Mouse (Mus musculus) MEL (cell line): ENCODE results near the gene Pcnt. TPM values are rescaled to one million over a fixed set of nuclear protein-coding genes. Genes with fewer than 3 reads are reported as not detected.

ENCODE experiments used
- DNase-seq: peaks from one replicate; pipeline ENCODE4 v3.0.0; 2011; ENCODE audit warnings: low read depth, low spot score
- H3K27ac ChIP-seq: 2 replicates; pipeline ENCODE4 v1.5.1; 2012; ENCODE audit warnings: low read depth, mild to moderate bottlenecking, control low read depth, low read length, moderate library complexity; ENCODE audit not compliant: control insufficient read depth
- H3K27me3 ChIP-seq, 2 experiments: fragments of 150-350 bp in 1 of 2; sonication (generic) in 1 of 2; 2 replicates each; pipeline ENCODE4 v1.6.1; 2012; ENCODE audit warnings: low read length in 2 of 2, mild to moderate bottlenecking in 2 of 2, improper control_type of control experiment in 1 of 2, moderate library complexity in 1 of 2; ENCODE audit not compliant: insufficient read depth in 2 of 2, control insufficient read depth in 1 of 2
- H3K36me3 ChIP-seq, 2 experiments: 2 replicates each; pipeline ENCODE4 v1.6.1; 2012 to 2014; ENCODE audit warnings: low read length in 2 of 2, improper control_type of control experiment in 1 of 2, inconsistent platforms in 1 of 2, mild to moderate bottlenecking in 1 of 2; ENCODE audit not compliant: insufficient read depth in 2 of 2, control insufficient read depth in 1 of 2
- H3K4me1 ChIP-seq, 2 experiments: fragments of 150-350 bp in 1 of 2; sonication (generic) in 1 of 2; 2 replicates each; pipeline ENCODE4 v1.6.1; 2012; ENCODE audit warnings: low read length in 2 of 2, improper control_type of control experiment in 1 of 2, mild to moderate bottlenecking in 1 of 2; ENCODE audit not compliant: insufficient read depth in 2 of 2, control insufficient read depth in 1 of 2
- H3K4me3 ChIP-seq, 2 experiments: fragments of 150-350 bp in 1 of 2; sonication (generic) in 1 of 2; 2 replicates each; pipeline ENCODE4 v1.5.1; 2012; ENCODE audit warnings: low read depth in 2 of 2, low read length in 2 of 2, mild to moderate bottlenecking in 2 of 2, moderate library complexity in 2 of 2, control low read depth in 1 of 2, improper control_type of control experiment in 1 of 2; ENCODE audit not compliant: control insufficient read depth in 1 of 2, insufficient read depth in 1 of 2
- H3K79me2 ChIP-seq: 2 replicates; pipeline ENCODE4 v1.6.1; 2012; ENCODE audit warnings: mild to moderate bottlenecking, low read length, moderate library complexity; ENCODE audit not compliant: control insufficient read depth, poor library complexity, insufficient read depth
- H3K9ac ChIP-seq: 2 replicates; pipeline ENCODE4 v1.6.1; 2012; ENCODE audit warnings: low read depth, mild to moderate bottlenecking, control low read depth, low read length, moderate library complexity; ENCODE audit not compliant: control insufficient read depth, poor library complexity, severe bottlenecking
- H3K9me3 ChIP-seq: fragments of 150-350 bp; sonication (generic); replicated peaks from 2 replicates; pipeline ENCODE4 v1.6.1; 2012; ENCODE audit warnings: mild to moderate bottlenecking, low read length, improper control_type of control experiment, moderate library complexity; ENCODE audit not compliant: insufficient read depth
- BHLHE40 ChIP-seq: IDR thresholded peaks from 2 replicates; pipeline ENCODE4 v1.6.1; 2012; ENCODE audit warnings: low read depth, mild to moderate bottlenecking, inconsistent platforms, low read length, improper control_type of control experiment, borderline replicate concordance
- CHD1 ChIP-seq: IDR thresholded peaks from 2 replicates; pipeline ENCODE4 v1.6.1; 2012; ENCODE audit warnings: low read depth, mild to moderate bottlenecking, inconsistent platforms, low read length, improper control_type of control experiment
- E2F4 ChIP-seq: IDR thresholded peaks from 2 replicates; pipeline ENCODE4 v1.6.1; 2011; ENCODE audit warnings: low read depth, low read length, improper control_type of control experiment, borderline replicate concordance
- EP300 ChIP-seq, 2 experiments: IDR thresholded peaks; 2 replicates each; pipeline ENCODE4 v1.6.1; 2011; ENCODE audit warnings: improper control_type of control experiment in 2 of 2, low read length in 2 of 2, low read depth in 1 of 2, mild to moderate bottlenecking in 1 of 2
- GABPA ChIP-seq: IDR thresholded peaks from 2 replicates; pipeline ENCODE4 v1.6.1; 2012; ENCODE audit warnings: low read depth, mild to moderate bottlenecking, inconsistent platforms, low read length, improper control_type of control experiment, moderate library complexity
- GATA1 ChIP-seq: IDR thresholded peaks from 2 replicates; pipeline ENCODE4 v1.6.1; 2011; ENCODE audit warnings: low read depth, low read length, improper control_type of control experiment
- HCFC1 ChIP-seq: IDR thresholded peaks from 2 replicates; pipeline ENCODE4 v1.6.1; 2012; ENCODE audit warnings: low read depth, mild to moderate bottlenecking, inconsistent platforms, low read length, improper control_type of control experiment, moderate library complexity
- MAFK ChIP-seq: IDR thresholded peaks from 2 replicates; pipeline ENCODE4 v1.6.1; 2011; ENCODE audit warnings: low read depth, mild to moderate bottlenecking, low read length, improper control_type of control experiment, borderline replicate concordance
- MAZ ChIP-seq: IDR thresholded peaks from 2 replicates; pipeline ENCODE4 v1.6.1; 2012; ENCODE audit warnings: low read depth, mild to moderate bottlenecking, inconsistent platforms, low read length, improper control_type of control experiment
- MYB ChIP-seq: IDR thresholded peaks from 2 replicates; pipeline ENCODE4 v1.6.1; 2011; ENCODE audit warnings: mild to moderate bottlenecking, low read depth, low read length, improper control_type of control experiment
- NELFE ChIP-seq: IDR thresholded peaks from 2 replicates; pipeline ENCODE4 v1.6.1; 2011; ENCODE audit warnings: low read depth, low read length, improper control_type of control experiment
- POLR2AphosphoS2 ChIP-seq: IDR thresholded peaks from 2 replicates; pipeline ENCODE4 v1.6.1; 2011; ENCODE audit warnings: low read length, improper control_type of control experiment
- RAD21 ChIP-seq: IDR thresholded peaks from 2 replicates; pipeline ENCODE4 v1.6.1; 2011; ENCODE audit warnings: mild to moderate bottlenecking, low read depth, low read length, improper control_type of control experiment
- SIN3A ChIP-seq: IDR thresholded peaks from 2 replicates; pipeline ENCODE4 v1.6.1; 2012; ENCODE audit warnings: low read length, improper control_type of control experiment, inconsistent platforms
- SMC3 ChIP-seq: IDR thresholded peaks from 2 replicates; pipeline ENCODE4 v1.6.1; 2011; ENCODE audit warnings: low read depth, low read length, improper control_type of control experiment
- USF1 ChIP-seq: IDR thresholded peaks from 2 replicates; pipeline ENCODE4 v1.6.1; 2014; ENCODE audit warnings: low read depth, mild to moderate bottlenecking, inconsistent platforms, low read length, improper control_type of control experiment, moderate library complexity
- USF2 ChIP-seq, 2 experiments: IDR thresholded peaks; 2 replicates each; pipeline ENCODE4 v1.6.1; 2011 to 2012; ENCODE audit warnings: improper control_type of control experiment in 2 of 2, low read length in 2 of 2, borderline replicate concordance in 1 of 2, inconsistent platforms in 1 of 2, low read depth in 1 of 2, mild to moderate bottlenecking in 1 of 2; ENCODE audit not compliant: insufficient read depth in 1 of 2
- polyA plus RNA-seq, 2 experiments: library from polyadenylated mRNA; stranded (reverse) in 1 of 2; unstranded in 1 of 2; fragments of >175 nt in 1 of 2; fragments of >200 nt in 1 of 2; gene quantifications; 2 replicates each; pipeline versions ENCODE4 v1.2.1 to v1.2.4; 2012; ENCODE audit warnings: low replicate concordance in 2 of 2, low read depth in 1 of 2; ENCODE audit not compliant: insufficient read length in 2 of 2, insufficient read depth in 1 of 2, missing spikeins in 1 of 2
- total RNA-seq: library from RNA; depleted of rRNA; stranded (reverse); fragments of 300-350 nt; gene quantifications from 2 replicates; pipeline ENCODE4 v1.2.3, GENCODE M21; 2012

Pcnt gene
- total and polyA plus RNA-seq, 3 experiments = 30.7 to 51.3 (median 36.4) TPM

DNA sequence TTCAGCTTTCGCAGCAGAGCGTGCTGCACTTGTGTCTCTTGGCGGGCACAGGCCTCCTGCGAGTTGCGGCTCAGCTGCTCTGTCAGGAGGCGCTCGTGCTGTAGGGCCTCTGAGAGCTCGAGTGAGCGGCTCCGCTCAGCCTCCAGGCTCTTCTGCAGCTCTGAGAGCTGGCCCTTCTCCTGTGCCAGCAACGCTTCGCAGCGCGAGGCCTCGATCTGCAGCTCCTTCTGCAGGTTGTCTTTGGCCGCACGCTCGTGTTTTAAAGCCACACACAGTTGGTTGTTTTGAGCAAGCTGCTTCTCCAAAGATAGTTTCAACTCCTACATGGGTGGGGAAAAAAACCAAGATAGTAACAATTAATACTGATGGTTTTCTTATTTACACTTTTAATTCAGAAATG is 67.6 kb downstream of the Pcnt start:
- Histone ChIP-seq H3K4me1 (no peaks in the 10 kb centered on the region), H3K27ac (no peak overlapping the region), H3K9ac (no peak overlapping the region), H3K36me3 (peaks cover 0 to 27% of the 10 kb centered on the region in 2 experiments; a peak in 2 of 4 replicates), H3K79me2 (no peaks in the 10 kb centered on the region), H3K27me3 (no peaks in the 10 kb centered on the region), H3K4me3 (no peak overlapping the region), H3K9me3 (no peaks in the 10 kb centered on the region)
- TF ChIP-seq USF2 (IDR thresholded peaks at IDR 0.05; ENCODE audit: borderline replicate concordance in 1 of 2, insufficient read depth in 1 of 2, low read depth in 1 of 2, low read length in 2 of 2) (no peak), POLR2AphosphoS2 (no peak), BHLHE40 (no peak)
- no peak for DNase-seq

DNA sequence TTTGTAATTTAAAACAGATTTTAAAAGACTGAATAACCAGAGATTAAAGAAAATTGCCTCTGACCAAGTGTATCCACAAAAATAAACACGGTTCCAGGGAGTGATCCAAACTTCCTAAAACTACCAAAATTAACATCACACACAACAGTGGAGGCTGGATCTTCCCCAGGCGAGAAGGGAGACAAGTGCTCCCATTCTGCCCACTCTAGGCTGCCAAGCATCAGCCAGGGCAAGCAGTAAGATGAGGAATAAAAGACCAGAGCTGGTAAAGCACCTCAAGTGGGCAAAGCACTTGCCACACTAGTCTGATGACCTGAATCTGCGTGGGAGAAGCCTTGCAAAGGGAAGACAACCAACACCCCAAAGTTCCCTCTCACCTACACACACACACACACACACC is 70.8 kb downstream of the Pcnt start:
- H3K9ac ChIP-seq = no peak overlapping the region
- TF ChIP-seq MYB (no peak), GATA1 (no peak), EP300 (IDR thresholded peaks at IDR 0.05; ENCODE audit: low read depth in 1 of 2, low read length in 2 of 2) (no peak), CHD1 (no peak), NELFE (no peak), USF1 (no peak), MAFK (no peak), HCFC1 (no peak), MAZ (no peak), GABPA (no peak), SMC3 (no peak), RAD21 (no peak), SIN3A (no peak), E2F4 (no peak)
- H3K27ac ChIP-seq = no peak overlapping the region
- peaks cover 0 to 21% of the 10 kb centered on the region in 2 experiments; a peak in 2 of 4 replicates for H3K36me3 ChIP-seq
- H3K4me1 ChIP-seq = no peaks in the 10 kb centered on the region
- H3K79me2 ChIP-seq = no peaks in the 10 kb centered on the region
- no peak for DNase-seq
- no peaks in the 10 kb centered on the region for H3K27me3 ChIP-seq
- no peak overlapping the region for H3K4me3 ChIP-seq
- no peaks in the 10 kb centered on the region for H3K9me3 ChIP-seq
